Mouse (Mus musculus) frontal cortex, postnatal 10 days (tissue): ENCODE data around the gene Sec24c.

Experiments used
- DNase-seq, 2 experiments: peaks; one replicate each; pipeline ENCODE4 v3.0.0; 2022; ENCODE audit warnings: low spot score in 2 of 2, mixed read lengths in 1 of 2

Sec24c gene

DNA sequence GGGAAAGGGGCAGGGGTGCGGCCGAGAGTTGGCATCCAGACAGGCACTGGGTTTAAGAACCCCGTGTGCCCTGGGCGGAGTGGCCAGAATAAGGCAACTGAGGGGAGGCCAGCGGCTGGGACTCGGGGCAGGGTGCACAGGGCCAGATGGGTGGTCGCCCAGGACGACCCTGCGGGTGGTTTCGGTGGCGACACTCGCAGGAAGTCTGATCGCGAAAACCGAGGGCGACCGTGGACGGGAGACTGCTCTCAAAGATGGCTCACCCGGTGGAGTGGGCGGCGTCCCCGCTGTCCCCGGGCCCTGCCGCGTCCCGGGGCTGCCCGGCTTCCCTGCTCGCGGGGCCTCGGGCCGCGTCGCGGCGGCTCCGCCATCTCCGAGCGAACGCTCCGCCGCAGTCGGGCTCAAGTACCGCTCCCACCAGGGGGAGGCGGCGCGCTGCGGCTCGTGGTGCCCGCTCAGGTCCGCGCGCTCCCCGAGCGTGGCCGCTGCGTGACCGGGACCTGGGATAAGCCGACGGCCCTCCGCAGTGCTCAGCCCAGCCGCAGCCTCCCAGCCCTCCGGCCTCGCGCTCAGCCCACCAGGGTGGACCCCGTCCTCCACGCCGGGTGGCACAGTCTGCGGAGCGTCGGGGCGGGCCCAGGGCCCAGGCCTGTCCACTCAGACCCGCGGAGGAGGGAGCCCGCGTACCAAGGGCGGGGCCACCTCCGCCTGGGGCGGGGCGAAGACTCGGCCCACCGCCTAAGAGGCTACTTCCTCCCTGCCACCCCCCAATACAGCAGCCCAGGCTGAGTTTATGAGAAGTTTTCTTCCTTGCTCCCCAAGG, 60.1 kb downstream of the Sec24c start, which contains the start of gene Ndst2:
Gene Ndst2, minus strand, starts transcription at position 611 of the 823 bp plus-strand sequence.
- DNase-seq, result peak; percentile 74 to 84

DNA sequence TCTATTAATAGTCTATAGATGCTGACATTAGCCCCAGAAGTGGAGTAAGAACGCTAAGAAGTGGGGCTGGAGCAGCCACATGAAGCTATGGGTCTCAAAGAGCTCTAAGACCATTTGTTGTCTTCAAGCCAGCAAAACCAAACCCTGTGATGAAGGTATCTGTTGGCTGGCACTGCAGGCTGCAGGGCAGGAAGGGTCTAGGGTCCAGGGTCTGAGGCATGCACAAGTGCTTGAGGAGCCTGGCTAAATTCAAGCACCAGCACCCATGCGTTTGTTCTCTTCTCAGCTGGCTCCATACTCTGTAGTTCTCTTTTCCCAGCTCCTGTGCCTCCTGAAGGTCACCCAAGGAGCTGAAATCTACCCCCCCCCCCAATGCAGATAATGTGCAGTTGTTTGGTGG, 60.9 kb downstream of the Sec24c start:
- DNase-seq, result no peak

DNA sequence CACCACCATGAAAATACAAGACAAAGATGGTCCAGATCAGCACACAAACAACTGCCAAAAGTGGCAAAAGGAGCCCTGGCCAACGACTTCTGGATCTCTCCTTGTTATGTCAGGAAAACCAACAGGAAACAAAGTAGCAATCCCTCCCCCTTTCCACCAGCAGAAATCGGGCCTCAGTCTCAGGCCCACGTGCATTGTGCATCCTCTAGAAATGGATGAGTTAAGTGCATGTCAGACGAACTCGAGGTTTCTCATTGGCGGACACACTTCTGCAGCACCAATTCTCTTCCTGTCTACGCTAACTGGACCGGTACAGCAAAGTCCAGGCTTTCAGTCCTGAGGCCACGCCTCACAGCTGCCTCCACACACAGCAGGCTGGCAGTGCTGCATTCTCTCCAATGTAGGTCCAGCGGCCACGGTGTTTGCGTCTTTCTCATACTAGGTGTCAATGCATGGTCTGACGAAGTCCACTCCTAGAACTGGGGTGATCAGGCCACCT, 61.8 kb downstream of the Sec24c start:
- no peak for DNase-seq

DNA sequence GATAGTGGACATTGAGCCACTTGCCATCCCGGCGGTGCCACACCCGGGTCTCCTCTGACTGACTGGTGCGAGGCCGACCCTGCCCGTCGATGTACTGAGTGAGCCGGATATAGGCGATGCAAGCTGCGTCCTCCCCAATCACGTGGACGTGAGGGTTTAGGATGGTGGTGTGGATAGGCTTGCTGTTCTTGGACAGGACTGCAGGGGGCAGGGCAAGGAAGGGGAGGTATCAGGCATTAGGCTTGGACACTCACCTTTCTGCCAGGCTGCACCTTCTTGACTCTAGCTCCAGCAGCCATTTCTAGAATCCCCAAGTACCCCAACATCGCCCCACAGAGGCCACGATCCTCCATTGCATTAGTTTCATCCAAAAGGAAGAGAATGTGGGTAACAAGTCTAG, 63.2 kb downstream of the Sec24c start:
- DNase-seq, result no peak

DNA sequence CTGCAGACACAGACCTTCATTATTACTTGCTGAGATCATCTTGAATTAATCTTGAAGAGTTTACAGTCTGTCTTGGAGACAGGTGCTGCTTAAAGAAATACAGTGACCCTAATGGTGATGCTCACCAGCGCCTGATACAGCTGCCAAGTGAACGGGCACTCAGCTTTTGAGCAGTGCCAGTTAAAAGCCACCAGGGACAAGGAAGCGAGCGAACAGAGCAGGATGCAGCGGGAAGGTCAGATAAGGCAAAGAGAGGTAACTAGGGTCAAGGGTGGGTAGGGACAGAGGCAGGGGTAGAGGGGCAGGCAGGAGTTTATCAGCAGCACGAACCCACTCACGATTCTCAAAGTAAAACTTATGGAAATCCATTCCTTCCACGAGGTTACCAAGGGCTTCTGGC, 64.4 kb downstream of the Sec24c start:
- DNase-seq, result no peak

DNA sequence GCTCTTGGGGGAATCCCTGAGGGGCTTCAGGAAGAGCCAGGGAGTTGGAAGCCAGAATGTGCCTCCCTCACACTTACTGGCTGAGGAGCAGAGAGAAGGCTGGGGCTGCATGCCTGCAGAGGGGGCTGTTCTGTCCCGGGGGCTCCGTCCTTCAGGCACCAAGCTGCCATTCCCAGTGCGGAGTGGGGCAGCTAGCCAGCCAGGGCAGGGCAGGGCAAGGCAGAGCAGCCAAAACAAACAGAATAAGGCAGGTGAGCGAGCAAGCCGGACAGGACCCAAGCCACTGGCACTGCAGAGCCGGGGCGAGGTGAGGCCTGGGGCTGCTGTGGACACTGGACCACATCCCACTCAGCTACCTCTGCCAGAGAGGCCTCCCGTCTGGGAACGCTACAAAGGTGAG, 67.2 kb downstream of the Sec24c start:
- DNase-seq, result no peak

DNA sequence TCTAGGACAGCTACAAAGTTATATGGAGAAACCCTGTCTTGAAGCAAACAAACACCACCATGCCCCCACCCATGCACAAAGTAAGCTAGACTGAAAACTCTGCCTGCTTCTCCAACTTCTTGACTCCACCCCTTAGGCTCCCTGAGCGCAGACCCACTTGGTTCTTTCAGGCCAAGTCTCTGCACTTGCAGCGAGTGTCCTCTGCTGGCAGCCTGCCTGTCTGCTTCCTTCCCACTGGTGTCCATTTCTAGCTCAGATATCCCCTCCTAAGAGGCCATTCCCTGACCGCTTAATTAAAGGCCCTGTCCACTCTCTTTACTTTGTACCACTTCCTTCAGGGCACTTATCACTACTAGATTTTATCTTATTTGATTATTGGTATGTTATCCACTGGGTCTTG, 69.5 kb downstream of the Sec24c start:
- no peak for DNase-seq
